Mouse (Mus musculus) lung, adult 2 months (tissue): ENCODE data around the gene Tenm2.

Experiments
- CTCF ChIP-seq: fragments of 200-500 bp; IDR thresholded peaks from 2 replicates; pipeline ENCODE4 v1.5.1; 2011; ENCODE audit warnings: mild to moderate bottlenecking, low read length, control low read depth; ENCODE audit not compliant: insufficient read depth
- POLR2A ChIP-seq: fragments of 200-500 bp; IDR thresholded peaks from 2 replicates; pipeline ENCODE4 v1.6.1; 2011; ENCODE audit warnings: low read depth, mild to moderate bottlenecking, control low read depth, low read length, borderline replicate concordance; ENCODE audit errors: extremely low read depth

DNA sequence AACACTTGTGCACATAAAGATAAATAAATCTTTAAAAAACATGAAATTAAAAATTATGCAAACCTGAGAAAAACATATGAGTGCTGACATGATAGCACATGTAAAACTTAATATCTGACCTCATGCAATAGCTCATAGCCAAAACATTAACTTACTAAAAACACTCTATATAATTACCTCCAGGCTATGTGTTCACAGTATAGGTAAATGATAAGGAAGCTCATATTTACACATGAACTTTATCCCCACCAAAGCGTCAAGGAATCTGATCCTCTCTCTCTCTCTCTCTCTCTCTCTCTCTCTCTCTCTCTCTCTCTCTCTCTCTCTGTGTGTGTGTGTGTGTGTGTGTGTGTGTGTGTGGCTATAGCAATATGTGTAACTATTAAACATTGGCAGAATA, 223.9 kb downstream of the Tenm2 start:
- no peak for TF ChIP-seq CTCF
- TF ChIP-seq POLR2A: no peak
